Mouse (Mus musculus): ENCODE measurements around the gene Plekhh2.
A peak's percentile ranks its signal among the peaks of the same experiment; 100 is the strongest.

The Plekhh2 gene

GRCm38 (mm10) chr17:84511682-84512515 lies at the start of gene Plekhh2:
Plekhh2 (plus strand) TSS chr17:84511895.
- DNase-seq (ENCODE audit: low read depth, low spot score), result peak; percentile 82

DNA sequence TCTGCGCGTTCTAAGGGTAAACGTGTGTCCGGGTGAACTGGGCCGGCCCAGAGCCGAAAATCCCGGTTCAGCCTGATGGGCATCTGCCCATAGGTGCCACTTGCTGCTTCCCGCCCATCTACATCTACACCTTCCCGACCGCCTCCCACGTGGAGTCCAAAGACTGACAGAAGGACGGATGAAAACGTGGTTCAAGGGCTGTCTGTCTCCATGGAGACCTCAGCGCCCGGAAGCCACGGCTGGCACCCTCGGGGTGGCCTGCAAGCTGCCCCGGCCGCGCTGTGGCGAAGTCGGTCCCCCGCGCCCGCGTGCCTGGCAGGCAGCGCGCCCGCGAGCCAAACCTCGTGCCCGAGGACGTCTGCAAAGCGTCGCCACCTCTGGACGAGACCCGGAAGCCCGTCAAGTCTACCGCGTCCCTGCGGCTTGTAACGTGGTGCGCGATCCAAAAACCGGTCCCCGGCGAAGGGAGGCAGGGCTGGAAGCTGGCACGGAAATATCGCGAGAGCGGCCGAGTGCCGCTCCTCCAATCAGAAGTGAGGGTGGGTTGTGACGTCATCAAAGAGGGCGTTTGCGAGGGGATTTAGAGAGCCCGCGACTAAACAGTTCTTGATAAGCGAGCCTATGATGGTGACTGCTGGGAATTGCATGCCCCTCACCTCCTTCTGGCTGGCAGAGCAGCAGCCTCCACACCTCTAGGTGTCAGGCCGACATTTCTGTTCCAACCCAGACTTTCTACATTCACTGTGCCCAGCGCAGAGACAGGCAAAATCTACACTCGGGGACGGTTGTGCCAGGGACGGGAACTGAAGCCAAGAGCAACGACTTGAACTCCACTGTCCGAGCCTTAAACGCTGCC lies 45.7 kb upstream of the Plekhh2 start, which contains the start of gene Thada:
Gene Thada (minus strand): TSS at position 453 of the 856 bp plus-strand sequence.
- DNase-seq (ENCODE audit: low read depth, low spot score), result peak; percentile 100

DNA sequence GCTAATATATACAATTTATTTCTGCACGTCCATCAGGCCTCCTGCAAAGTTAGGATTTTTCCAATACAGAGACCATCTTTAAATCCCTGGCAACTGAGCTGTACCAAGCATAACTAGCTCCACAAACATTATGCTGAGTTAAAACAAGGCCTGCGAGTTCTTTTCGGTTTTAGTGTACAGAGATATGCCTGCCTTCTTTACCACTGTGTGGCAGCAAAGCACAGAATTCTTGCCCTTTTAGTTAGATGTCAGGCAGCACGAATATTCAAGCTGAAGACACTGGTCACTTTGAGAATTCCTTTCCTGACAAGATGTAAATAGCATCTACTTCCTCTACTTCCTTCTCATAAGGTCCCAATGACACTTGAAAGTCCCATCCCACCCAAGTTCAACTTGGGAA lies 37.4 kb upstream of the Plekhh2 start:
- no peak for DNase-seq (ENCODE audit: low read depth, low spot score)

- DNase-seq (ENCODE audit: low read depth, low spot score), result no peak
These were observed 34.5 kb upstream of the Plekhh2 start for GRCm38 (mm10) chr17:84477176-84477575.

- DNase-seq (ENCODE audit: low read depth, low spot score), result no peak
These were observed 33.4 kb upstream of the Plekhh2 start for GRCm38 (mm10) chr17:84478276-84478675.

GRCm38 (mm10) chr17:84480464-84481355 lies 31.0 kb upstream of the Plekhh2 start:
- DNase-seq (ENCODE audit: low read depth, low spot score), result peak; percentile 51

GRCm38 (mm10) chr17:84482831-84483230 lies 28.9 kb upstream of the Plekhh2 start:
- no peak for DNase-seq (ENCODE audit: low read depth, low spot score)

DNA sequence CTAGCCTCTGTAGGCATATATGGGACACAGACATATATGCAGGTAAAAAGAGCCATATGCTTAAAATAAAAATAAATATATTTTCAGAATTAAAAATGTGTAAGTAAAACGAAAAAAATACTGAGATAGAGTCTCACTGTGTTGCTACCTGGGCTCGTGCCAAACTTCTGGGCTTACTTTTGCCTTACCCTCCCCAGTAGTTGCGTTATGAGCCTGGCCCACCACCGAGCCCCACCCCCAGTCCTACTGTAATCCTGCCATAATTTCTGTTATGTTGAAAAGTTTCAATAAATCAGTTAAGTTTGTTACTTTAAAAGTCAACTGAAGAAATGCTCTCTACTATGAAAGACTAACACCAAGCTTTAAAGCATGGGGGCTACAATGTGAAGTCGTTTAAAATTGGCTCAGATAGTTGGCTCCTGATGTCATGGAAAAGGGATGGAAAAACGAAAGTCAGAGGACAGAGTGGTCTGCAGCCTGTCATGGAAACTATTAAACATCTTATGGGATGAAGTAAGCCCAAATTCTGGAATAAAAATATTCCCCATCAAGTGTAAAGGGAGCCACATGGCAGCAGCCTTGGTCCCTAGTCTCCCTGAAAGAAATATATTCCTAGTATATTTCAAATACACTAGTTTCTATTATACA lies 27.9 kb upstream of the Plekhh2 start:
- no peak for DNase-seq (ENCODE audit: low read depth, low spot score)

DNA sequence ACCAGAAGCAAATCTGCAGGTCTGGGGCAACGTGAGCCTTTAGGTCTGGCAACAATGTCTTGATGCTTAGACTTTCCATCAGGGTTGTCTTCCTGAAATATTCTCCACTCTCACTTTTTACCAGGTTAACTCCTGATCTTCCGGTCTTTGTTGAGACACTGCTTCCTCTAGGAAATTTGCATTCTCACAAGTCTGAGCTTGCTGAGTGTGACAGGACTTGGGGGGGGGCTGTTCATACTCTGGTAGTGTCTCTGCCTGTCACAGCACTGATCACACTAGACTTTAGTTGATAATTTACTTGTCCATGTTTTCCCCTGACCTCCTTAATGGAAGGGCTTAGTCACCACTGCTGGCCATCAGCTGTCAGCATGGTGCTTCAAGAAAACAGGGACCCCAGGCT lies 24.3 kb upstream of the Plekhh2 start:
- DNase-seq (ENCODE audit: low read depth, low spot score), result no peak

- peak; percentile 30 for DNase-seq (ENCODE audit: low read depth, low spot score)
These were observed 19.3 kb upstream of the Plekhh2 start for GRCm38 (mm10) chr17:84492255-84492880.

GRCm38 (mm10) chr17:84497026-84497425 lies 14.7 kb upstream of the Plekhh2 start:
- DNase-seq (ENCODE audit: low read depth, low spot score), result no peak

DNA sequence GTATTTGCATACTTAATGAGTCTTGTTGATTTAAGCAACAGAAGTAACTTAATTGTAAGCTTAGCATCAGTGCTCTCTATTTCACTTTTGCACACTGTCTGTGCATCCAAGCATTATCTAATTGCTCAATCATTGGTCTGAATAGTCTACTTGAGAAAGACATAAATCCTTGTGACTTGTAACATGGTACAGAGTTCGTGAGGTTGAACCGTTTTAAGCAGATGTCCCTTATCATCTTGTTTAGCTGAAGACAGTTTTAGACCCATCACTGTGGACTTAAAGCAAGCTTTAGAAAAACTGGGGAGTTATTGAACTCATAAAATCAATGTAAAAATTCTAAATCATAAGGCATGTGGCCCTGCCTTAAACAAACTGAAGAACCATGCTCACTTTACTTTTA lies 14.1 kb upstream of the Plekhh2 start:
- no peak for DNase-seq (ENCODE audit: low read depth, low spot score)

GRCm38 (mm10) chr17:84497972-84498604 lies 13.6 kb upstream of the Plekhh2 start:
- no peak for DNase-seq (ENCODE audit: low read depth, low spot score)

DNA sequence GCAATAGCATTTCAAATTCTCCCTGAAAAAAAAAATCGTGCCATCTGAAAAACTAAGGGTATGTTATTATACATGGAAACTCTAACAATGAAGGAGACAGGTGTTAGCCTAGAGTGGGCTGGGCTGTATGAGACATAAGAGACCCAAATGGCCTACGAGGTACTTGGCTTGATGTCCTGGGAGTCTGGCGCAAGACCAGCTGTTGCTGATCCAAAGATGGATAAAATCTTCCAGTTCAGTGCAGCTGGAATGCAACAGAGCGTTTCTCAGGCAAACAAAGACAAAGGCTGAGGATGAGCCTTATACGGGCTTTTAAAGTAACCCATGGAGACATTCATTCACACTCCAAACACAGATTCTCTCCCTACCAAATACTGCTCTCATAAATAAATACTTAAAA lies 13.1 kb upstream of the Plekhh2 start:
- no peak for DNase-seq (ENCODE audit: low read depth, low spot score)

GRCm38 (mm10) chr17:84502341-84502740 lies 9.4 kb upstream of the Plekhh2 start:
- DNase-seq (ENCODE audit: low read depth, low spot score), result no peak

DNA sequence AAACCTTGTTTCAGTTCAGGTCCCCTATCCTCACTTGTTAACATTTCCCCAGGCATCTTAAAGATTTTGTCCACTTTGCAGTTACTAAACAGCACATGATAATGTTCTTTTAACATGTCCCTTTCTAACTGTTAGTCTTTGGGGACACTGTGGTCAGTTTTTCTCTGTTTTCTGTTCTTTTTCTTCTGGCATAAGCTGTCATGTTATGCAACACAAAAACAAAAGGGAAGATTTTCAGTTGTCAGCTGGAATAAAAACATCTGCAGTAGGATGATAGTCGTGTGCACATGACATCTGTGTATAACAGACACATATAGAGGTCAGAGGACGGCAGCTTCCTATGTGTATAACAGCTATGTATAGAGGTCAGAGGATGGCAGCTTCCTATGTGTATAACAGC lies 5.8 kb upstream of the Plekhh2 start:
- no peak for DNase-seq (ENCODE audit: low read depth, low spot score)

GRCm38 (mm10) chr17:84508736-84509135 lies 3.0 kb upstream of the Plekhh2 start:
- DNase-seq (ENCODE audit: low read depth, low spot score), result no peak

DNA sequence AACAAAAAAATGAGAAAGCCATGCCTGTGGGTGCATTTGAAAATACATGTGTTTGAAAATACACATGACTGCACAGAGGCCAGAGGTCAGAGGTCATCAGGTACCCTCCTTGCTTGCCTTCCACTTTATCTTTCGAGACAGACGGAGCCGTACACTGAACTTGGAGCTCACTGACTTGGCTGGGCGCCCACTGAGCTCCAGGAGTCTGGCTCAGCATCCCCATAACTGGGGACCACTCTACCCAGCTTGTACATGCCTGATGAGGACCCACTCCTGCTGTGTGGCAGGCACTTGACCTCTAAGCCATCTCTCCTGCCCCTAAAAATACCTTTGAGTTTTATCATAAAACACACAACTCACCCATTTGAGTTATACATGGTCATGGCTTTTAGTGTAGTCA lies 2.5 kb upstream of the Plekhh2 start:
- no peak for DNase-seq (ENCODE audit: low read depth, low spot score)

DNA sequence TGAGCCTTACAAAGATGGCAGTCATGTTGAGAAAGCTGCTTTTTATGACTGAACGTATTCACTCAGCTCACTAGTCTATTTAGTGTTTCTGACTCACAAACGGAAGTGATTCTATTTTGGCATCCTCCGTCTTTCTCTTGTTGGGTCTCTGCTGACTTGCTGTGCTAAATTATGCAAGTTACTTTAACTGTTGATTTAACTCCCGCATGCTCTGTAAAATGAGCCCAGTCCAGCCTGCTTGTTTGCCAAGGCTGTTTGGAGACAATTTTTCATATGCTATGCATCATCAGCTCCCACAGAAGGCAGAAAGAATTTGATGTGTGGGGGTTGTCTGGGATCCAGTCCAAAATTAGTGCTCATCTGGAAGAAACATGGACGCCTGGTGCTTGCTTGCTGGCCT lies 1.3 kb upstream of the Plekhh2 start:
- DNase-seq (ENCODE audit: low read depth, low spot score), result no peak
